Mouse (Mus musculus) bone marrow, adult 2 months (tissue): ENCODE data around the gene Rasal1.

ENCODE experiments used
- CTCF ChIP-seq: fragments of 200-500 bp; IDR thresholded peaks from 2 replicates; pipeline ENCODE4 v1.5.1; 2011; ENCODE audit warnings: low read length, control low read depth; ENCODE audit not compliant: control insufficient read depth, insufficient read depth
- POLR2A ChIP-seq: fragments of 200-500 bp; IDR thresholded peaks from 2 replicates; pipeline ENCODE4 v1.6.1; 2011; ENCODE audit warnings: low read depth, mild to moderate bottlenecking, control low read depth, low read length, borderline replicate concordance; ENCODE audit not compliant: control insufficient read depth

DNA sequence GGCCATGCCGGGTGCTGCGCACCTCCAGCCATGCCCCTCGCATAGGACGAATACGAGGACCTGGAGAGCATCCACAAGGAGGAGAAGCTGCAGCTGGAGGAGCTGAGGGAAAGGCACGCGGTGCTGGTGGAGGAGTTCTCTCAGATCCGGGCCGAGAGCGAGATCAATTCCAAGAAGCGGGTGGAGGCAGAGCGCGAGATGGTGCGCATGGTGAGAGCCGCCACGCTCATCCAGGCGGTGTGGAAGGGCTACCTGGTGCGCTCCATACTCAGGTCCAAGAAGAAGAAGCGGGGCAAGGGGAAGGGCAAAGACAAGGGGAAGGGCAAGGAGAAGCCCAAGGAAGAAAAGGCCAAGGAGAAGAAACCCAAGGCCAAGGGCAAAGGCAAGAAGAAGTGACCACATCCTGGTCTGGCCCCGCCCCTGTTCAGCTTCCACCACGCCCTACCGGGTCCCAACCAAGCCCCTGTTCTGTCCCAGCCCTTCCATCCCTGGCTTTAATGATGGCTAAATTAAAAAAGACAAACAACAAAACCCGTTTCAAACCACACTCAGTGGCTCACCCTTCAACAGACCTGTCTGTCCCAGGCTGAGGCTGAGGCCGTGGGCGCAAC is 41.9 kb upstream of the Rasal1 start:
- no peak for TF ChIP-seq CTCF
- no peak for TF ChIP-seq POLR2A
